Mouse (Mus musculus) kidney, adult 2 months (tissue): ENCODE measurements around the gene Gusb.

Experiments used
- CTCF ChIP-seq: fragments of 200-500 bp; conservative IDR thresholded peaks from 2 replicates; pipeline ENCODE4 v1.5.1; 2011; ENCODE audit warnings: low read depth, mild to moderate bottlenecking, control low read depth, low read length, moderate library complexity, mixed read lengths; ENCODE audit not compliant: insufficient read depth, insufficient read length
- POLR2A ChIP-seq: fragments of 200-500 bp; IDR thresholded peaks from one replicate; pipeline ENCODE4 v1.6.1; 2011; ENCODE audit warnings: low read depth, low read length, control low read depth

DNA sequence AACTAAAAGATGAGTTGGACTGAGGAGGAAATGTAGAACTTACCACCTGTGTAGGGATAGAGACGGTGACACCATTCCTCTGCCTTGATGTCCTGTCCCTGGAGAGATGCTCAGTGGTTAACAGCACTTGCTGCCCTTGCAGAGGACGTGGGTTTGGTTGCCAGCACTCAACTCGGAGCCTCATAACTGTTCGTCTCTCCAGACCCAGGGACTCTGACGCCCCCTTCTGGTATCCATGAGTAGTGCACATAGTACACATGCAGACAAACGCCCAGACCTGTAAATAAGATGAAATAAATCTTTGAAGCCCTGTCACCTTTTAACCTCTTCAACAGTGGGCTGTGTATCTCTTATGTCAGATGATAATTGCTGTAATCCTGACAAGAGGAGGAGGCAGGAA, 44.2 kb upstream of the Gusb start:
- TF ChIP-seq CTCF (peak; percentile 30; the same call in 1 of the 2 replicates), POLR2A (no peak)
